In the genomic region with DNA sequence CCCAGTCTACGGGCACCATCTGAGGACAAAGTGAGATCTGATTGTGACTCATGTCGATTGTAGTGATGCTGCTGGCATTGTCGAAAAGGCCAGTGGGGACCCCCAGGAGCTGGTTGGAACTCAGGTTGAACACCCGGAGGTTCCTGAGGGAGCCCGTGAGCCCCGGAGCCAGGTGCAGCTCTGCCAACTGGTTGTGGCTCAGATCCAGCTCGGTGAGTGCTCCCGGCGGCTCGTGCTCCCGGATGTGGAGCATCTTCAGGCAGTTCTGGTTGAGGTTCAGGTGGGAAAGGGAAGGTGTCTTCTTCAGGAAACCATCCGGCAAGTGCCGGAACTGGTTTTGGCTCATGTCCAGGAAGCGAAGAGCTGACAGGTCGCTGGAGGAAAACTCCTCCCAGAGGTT, we compare ENCODE assay signal across 14 mouse cellular contexts. TPM values are rescaled to one million over a fixed set of nuclear protein-coding genes. Genes with fewer than 3 reads are reported as not detected.
"Had no signal": no experiment of that assay in that cellular context is flagged by ENCODE, and none has a peak within 500 bp of the region (broad histone marks: within the 10 kb centered on the region; RNA-seq: fewer than 3 reads in every experiment).

No protein-coding gene starts in this region.

- H3K4me2 ChIP-seq: limb, embryonic 12.5 days; liver, embryonic 13.5 days; lung, embryonic 15.5 days; midbrain, embryonic 11.5 days; midbrain, embryonic 15.5 days; neural tube, embryonic 12.5 days had no signal

- H3K9me3 ChIP-seq: lung, embryonic 15.5 days; midbrain, embryonic 15.5 days; neural tube, embryonic 12.5 days had no signal

- H3K4me3 ChIP-seq: limb, embryonic 12.5 days; liver, embryonic 13.5 days; lung, embryonic 15.5 days; megakaryocyte, embryonic 14.5 days; midbrain, embryonic 15.5 days; neural tube, embryonic 12.5 days had no signal

- ATAC-seq: liver, postnatal 0 days; midbrain, embryonic 15.5 days had no signal

- H3K4me1 ChIP-seq: limb, embryonic 12.5 days; lung, embryonic 15.5 days; midbrain, embryonic 15.5 days; neural tube, embryonic 12.5 days had no signal

- H3K36me3 ChIP-seq: midbrain, embryonic 15.5 days; neural tube, embryonic 12.5 days had no signal

- DNase-seq: kidney, postnatal 25 days; liver; liver, embryonic 13.5 days; liver, postnatal 0 days; lung, postnatal 14 days; spleen, adult 18-20 months; thymus, postnatal 4 days had no signal

- H3K27me3 ChIP-seq: limb, embryonic 12.5 days; liver, embryonic 13.5 days; lung, embryonic 15.5 days; megakaryocyte, embryonic 14.5 days; midbrain, embryonic 15.5 days; neural tube, embryonic 12.5 days had no signal

- H3K9ac ChIP-seq: limb, embryonic 12.5 days; liver, embryonic 13.5 days; liver, postnatal 0 days; lung, embryonic 15.5 days; midbrain, embryonic 15.5 days; neural tube, embryonic 12.5 days had no signal

- H3K27ac ChIP-seq: limb, embryonic 12.5 days; liver, embryonic 13.5 days; lung, embryonic 15.5 days; macrophage; midbrain, embryonic 15.5 days; neural tube, embryonic 12.5 days had no signal

RNA-seq across cellular contexts. Expression of a gene that starts 35.9 kb away (rescaled TPM):
- polyA plus RNA-seq: limb, embryonic 12.5 days; midbrain, embryonic 11.5 days; midbrain, embryonic 15.5 days; neural tube, embryonic 12.5 days had no signal
